Mouse (Mus musculus): Measurements from ENCODE around the gene Ppp1r12c. TPM values are rescaled to one million over a fixed set of nuclear protein-coding genes. Genes with fewer than 3 reads are reported as not detected.

Gene Ppp1r12c
- polyA plus RNA-seq, 1 experiment from 2014 or later: 43.9 TPM

DNA sequence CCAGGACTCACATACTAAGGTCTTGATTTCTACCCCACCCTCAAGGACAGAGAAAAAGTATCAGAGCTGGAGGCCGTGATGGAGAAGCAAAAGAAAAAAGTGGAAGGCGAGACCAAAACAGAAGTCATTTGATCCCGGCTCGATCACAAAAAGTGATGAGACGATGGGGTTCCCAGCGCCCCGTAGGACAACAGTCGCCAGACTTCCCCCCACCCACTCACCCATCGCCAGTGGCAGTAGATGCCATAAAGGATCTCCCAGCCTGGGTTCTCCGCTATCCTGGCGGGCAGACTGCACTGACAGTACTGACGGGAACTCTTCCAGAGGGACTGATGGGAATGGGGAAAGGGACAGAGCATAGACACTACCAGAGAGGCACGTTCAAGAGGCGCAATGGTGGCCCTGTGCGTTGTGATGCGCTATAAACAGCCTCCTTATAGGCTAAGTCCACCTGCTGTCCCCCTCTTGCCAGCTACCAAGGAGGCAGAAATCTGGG lies 22.6 kb downstream of the Ppp1r12c start:
- Histone ChIP-seq H3K27ac (peak overlapping the region; percentile 97), H3K9me3 (replicated peaks) (no peaks in the 10 kb centered on the region), H3K36me3 (peaks cover 32% of the 10 kb centered on the region), H3K9ac (peak overlapping the region; percentile 46), H3K4me2 (peak overlapping the region; percentile 86), H3K4me3 (replicated peaks) (peak overlapping the region; percentile 49), H3K4me1 (peaks cover 32% of the 10 kb centered on the region), H3K27me3 (peaks cover 23% of the 10 kb centered on the region)
- no peak for ATAC-seq (replicated peaks; ENCODE audit: low FRiP score)
- WGBS: 2% methylated on average over 16 of the region's 16 CpGs

DNA sequence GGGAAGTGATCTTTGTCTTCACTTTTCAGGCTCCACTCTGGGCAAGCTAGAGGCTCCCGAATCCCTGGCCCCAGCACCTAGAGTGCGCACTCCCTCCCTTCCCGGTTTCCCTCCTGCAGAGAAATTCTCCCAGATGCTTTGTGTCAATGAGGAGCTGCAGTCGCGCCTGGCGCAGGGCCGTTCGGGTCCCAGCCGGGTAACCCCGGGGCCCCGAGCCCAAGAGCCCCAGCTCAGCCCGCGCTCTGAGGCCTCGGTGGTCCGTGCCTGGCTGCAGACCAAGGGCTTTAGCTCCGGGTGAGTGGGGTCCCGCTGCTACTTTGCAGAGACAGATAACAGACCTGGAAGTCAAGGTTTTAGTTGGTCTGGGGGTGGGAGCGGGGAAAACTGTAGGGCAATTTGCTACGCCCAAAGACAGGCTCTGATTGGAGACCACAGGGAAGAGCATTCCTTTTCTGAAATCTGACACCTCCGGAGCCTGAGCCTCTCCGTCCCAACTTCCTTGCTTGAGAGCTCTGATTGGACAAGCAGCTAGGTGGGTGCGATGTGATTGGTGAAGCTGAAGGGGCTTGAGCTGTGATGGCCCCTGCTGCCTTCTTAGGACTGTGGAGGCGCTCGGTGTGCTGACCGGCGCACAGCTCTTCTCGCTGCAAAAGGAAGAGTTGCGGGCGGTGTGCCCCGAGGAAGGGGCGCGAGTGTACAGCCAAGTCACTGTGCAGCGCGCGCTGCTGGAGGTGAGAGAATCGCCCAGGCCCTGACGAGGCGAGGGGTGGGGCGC lies 23.3 kb downstream of the Ppp1r12c start:
- H3K9ac ChIP-seq: peak overlapping the region; percentile 59
- H3K27ac ChIP-seq: peak overlapping the region; percentile 97
- H3K27me3 ChIP-seq: peaks cover 30% of the 10 kb centered on the region
- WGBS: under 1% methylated on average over 39 of the region's 39 CpGs
- peak overlapping the region; percentile 49 for H3K4me3 ChIP-seq (replicated peaks)
- peak; percentile 98 for ATAC-seq (replicated peaks; ENCODE audit: low FRiP score)
- H3K36me3 ChIP-seq: peaks cover 25% of the 10 kb centered on the region
- peaks cover 32% of the 10 kb centered on the region for H3K4me1 ChIP-seq
- H3K4me2 ChIP-seq: peak overlapping the region; percentile 86
- no peaks in the 10 kb centered on the region for H3K9me3 ChIP-seq (replicated peaks)

DNA sequence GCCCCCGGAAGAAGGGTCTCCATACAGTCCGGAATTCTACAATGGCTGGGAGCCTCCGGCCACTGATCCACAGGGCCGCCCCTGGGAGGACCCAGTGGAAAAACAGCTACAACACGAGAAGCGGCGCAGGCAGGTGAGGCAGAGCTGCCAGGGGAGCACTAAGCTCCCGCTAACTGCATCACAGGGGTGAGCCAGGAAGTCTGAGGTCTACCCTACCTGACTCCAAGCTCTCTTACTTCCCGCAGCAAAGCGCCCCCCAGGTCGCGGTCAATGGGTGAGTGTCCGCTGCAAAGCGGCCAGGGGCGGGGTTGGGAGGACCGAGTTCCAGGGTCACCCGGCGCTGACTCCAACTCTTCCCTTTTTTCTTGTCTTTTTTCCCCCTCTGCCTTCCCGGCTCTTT lies 27.5 kb downstream of the Ppp1r12c start:
- Histone ChIP-seq H3K4me3 (replicated peaks) (no peak overlapping the region), H3K4me2 (peak overlapping the region; percentile 31; the same call in 1 of the 2 replicates), H3K27me3 (peaks cover 67% of the 10 kb centered on the region), H3K27ac (no peak overlapping the region), H3K4me1 (peaks cover 29% of the 10 kb centered on the region), H3K36me3 (no peaks in the 10 kb centered on the region), H3K9ac (no peak overlapping the region), H3K9me3 (replicated peaks) (no peaks in the 10 kb centered on the region)
- WGBS: 12% methylated on average over 19 of the region's 19 CpGs
- ATAC-seq (replicated peaks; ENCODE audit: low FRiP score): no peak

DNA sequence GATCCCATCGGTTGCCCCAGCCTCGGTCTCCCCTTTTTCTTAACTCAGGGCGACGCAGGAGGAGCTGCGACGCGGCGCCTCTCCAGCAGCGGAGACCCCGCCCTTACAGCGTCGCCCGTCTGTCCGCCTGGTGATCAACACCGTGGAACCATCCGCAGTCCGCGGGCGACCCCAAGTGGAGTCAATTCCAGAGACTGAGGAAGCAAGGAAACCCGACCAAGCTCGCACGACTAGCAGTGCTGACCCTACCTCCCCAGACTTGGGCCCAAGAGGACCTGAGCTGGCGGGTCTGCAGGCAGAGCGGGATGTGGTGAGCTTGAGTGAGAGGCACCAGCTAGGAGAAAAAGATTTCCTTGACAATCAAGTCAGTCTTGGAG lies 30.3 kb downstream of the Ppp1r12c start:
- Histone ChIP-seq H3K9ac (peak overlapping the region; percentile 39; the same call in 1 of the 2 replicates), H3K27me3 (peaks cover 63% of the 10 kb centered on the region), H3K4me1 (peaks cover 17% of the 10 kb centered on the region), H3K4me3 (replicated peaks) (peak overlapping the region; percentile 45), H3K4me2 (peak overlapping the region; percentile 82), H3K9me3 (replicated peaks) (no peaks in the 10 kb centered on the region), H3K36me3 (no peaks in the 10 kb centered on the region), H3K27ac (no peak overlapping the region)
- peak; percentile 82 for ATAC-seq (replicated peaks; ENCODE audit: low FRiP score)
- WGBS: 1% methylated on average over 24 of the region's 24 CpGs

DNA sequence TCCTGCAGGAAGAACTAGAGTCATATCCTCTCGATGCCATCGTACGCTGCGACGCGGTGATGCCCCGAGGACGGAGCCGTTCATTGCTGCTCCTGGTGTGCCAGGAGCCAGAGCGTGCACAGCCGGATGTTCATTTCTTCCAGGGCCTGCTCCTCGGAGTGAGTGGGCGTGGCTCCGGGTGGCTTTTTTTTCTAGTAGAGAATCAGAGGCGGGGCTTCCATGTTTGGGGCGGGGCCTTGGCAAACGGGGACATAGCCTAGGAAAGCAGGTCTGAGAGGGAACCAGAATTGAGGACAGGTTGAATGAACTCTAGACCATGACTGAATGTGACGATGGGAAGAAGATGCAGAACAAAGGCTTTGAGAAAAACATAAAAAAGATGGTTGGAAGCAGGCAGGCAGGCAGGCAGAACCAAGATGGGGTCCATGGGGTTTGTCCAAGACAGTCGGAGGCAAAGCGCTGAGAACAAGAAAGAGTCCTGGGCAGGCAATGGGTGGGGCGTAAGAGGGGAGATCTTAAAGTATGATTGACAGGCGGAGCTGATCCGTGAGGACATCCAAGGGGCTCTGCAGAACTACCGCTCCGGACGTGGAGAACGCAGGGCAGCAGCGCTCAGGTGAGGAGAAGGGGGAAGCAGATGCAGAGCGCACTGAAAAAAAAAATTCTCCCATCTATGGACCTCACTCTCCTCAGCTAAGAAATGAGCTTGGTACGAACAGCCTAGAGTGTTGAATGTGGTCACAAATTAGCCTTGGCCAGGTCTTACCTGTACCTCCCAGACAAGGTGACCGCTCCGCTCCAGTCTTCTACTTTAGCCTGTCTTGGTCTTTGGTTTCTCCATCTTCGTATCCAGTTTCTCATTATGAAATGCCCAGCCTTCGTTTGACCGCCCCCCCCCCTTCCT lies 31.0 kb downstream of the Ppp1r12c start:
- no peaks in the 10 kb centered on the region for H3K9me3 ChIP-seq (replicated peaks)
- peak; percentile 60 for ATAC-seq (replicated peaks; ENCODE audit: low FRiP score)
- H3K27me3 ChIP-seq: peaks cover 58% of the 10 kb centered on the region
- H3K9ac ChIP-seq: peak overlapping the region; percentile 39
- WGBS: 3% methylated on average over 34 of the region's 35 CpGs
- no peak overlapping the region for H3K27ac ChIP-seq
- H3K4me2 ChIP-seq: peak overlapping the region; percentile 82
- H3K4me1 ChIP-seq: peaks cover 21% of the 10 kb centered on the region
- H3K36me3 ChIP-seq: no peaks in the 10 kb centered on the region
- H3K4me3 ChIP-seq (replicated peaks): peak overlapping the region; percentile 45

DNA sequence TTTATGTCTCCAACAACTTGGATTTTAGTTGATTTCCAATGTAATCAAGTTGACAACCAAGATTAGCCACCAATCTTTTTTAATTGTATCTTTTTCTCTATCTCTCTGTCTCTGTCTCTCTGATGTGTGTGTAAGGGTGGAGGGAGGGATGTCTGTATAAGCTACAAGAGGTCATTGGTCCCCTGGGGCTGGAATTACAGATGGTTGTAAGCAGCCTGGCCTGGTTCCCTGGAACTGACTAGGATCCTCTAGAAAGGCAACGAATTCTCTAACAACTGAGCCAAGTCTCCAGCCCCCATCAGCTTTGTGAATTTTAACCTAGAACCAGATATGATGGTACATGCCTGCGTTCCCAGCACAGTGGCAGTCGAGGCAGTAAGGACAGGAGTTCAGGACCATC lies 33.7 kb downstream of the Ppp1r12c start:
- peaks cover 33% of the 10 kb centered on the region for H3K27me3 ChIP-seq
- WGBS: 78% methylated on average over 3 of the region's 3 CpGs
- H3K36me3 ChIP-seq: no peaks in the 10 kb centered on the region
- H3K9me3 ChIP-seq (replicated peaks): no peaks in the 10 kb centered on the region
- no peak overlapping the region for H3K9ac ChIP-seq
- H3K4me2 ChIP-seq: no peak overlapping the region
- peaks cover 29% of the 10 kb centered on the region for H3K4me1 ChIP-seq
- no peak for ATAC-seq (replicated peaks; ENCODE audit: low FRiP score)
- no peak overlapping the region for H3K27ac ChIP-seq
- H3K4me3 ChIP-seq (replicated peaks): no peak overlapping the region

DNA sequence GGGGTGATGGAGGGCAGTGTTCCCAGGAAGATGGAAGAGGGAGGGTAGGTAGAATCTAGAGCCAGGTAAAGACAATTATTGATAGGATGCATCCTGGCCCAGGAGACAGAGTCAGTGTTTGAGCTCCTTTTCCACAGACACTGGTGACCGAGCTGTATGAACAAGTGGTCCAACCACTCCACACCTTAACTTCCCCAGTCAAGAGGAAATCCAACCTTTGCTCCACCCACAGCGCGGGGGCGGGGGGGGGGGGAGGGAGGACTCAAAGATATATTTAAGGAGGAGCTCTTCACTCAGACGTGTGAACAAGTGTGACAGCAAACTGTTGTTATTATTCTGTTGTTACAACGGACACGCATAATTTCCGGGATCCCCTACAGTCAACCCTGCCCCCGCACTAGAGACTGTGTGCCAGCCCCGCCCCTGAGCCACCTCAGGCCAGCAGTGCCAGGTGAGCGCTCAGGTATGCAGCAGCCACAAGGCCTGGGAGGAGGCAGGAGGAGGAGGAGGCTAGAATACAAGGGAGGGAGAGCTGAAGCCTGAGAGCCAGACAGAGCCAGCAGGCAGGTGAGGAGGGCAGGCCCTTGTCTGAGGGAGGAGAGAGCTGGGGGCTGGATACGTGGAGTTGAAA lies 37.2 kb downstream of the Ppp1r12c start:
- Histone ChIP-seq H3K27me3 (0 out of 2 replicates have a peak, but pooled peaks cover under 1% of the 10 kb centered on the region), H3K4me1 (peaks cover 16% of the 10 kb centered on the region; the same call in 1 of the 2 replicates), H3K9ac (no peak overlapping the region), H3K9me3 (replicated peaks) (no peaks in the 10 kb centered on the region), H3K36me3 (no peaks in the 10 kb centered on the region), H3K4me2 (peak overlapping the region; percentile 28), H3K27ac (peak overlapping the region; percentile 76), H3K4me3 (replicated peaks) (0 out of 2 replicates have a peak overlapping the region, but pooled peaks have one; percentile 14)
- WGBS: 9% methylated on average over 12 of the region's 12 CpGs
- ATAC-seq (replicated peaks; ENCODE audit: low FRiP score): peak; percentile 83

DNA sequence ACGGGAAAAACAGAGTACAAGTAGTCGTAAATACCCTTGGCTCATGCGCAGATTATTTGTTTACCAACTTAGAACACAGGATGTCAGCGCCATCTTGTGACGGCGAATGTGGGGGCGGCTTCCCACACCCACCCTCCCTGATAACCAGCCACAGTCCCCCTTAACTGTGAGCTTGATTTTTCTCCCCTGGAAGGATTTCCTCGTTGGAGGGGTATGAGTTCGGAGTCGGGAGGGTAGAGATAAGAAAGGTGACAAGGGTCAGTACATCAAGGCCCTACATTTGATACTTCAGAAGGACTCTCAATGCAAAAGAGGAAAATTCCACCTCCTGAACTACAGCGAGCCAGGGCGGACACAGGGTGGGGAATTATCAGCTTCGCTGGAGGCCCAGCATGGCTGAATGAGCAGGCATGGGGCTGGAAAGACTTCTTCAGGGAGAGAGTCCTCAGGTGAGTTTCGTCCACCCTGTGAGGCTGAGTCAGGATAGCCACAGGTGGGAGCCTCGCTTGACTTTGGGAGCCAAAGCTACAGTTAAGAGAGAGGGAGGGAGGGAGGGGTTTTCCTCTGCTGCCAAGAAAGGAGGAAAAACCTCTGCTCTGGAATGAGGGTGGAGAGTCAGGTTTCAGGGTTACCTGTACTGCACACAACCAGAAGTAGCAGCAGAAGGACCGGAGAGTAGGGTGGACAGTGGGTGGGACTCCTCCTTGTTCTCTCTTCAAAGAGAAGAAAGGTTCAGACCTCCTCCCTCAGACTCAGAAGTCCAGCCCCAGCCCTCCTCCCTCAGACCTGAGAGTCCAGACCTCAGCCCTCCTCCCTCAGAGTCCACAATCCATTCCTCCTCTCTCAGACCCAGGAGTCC lies 40.7 kb downstream of the Ppp1r12c start, which contains the start of gene Eps8l1:
Gene Eps8l1 (plus strand): TSS at position 99 of the 859 bp plus-strand sequence.
- WGBS: 63% methylated on average over 15 of the region's 16 CpGs
- Histone ChIP-seq H3K4me1 (peaks cover 15% of the 10 kb centered on the region; the same call in 1 of the 2 replicates), H3K27ac (peak within 1 kb of the TSS; percentile 46), H3K4me3 (replicated peaks) (peak within 1 kb of the TSS; percentile 32), H3K9me3 (replicated peaks) (no peaks in the 10 kb centered on the region), H3K36me3 (no peaks in the 10 kb centered on the region), H3K27me3 (no peaks in the 10 kb centered on the region), H3K9ac (peak within 1 kb of the TSS; percentile 30), H3K4me2 (peak within 1 kb of the TSS; percentile 22)
- peak; percentile 34; the same call in 1 of the 2 replicates for ATAC-seq (replicated peaks; ENCODE audit: low FRiP score)

DNA sequence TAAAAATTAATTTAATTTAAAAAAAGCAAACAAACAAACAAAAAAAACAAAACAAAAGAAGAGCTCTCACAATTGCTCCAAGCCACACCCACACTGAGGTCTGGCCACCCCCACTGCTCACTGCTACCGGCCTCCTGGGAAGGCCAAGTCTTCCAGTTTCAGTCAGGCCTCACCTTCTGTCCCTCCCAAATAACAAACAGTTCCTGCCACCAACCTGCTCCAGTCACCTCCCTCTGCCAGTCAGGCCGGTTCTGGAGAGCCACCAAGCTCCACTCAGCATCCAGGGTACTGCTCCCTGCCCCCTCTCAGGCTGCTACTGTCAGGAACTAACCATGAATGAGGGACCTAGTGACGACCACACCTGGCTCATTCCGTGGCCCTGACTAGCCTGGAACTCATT lies 48.8 kb downstream of the Ppp1r12c start:
- H3K4me2 ChIP-seq: no peak overlapping the region
- H3K9ac ChIP-seq: no peak overlapping the region
- H3K27ac ChIP-seq: no peak overlapping the region
- ATAC-seq (replicated peaks; ENCODE audit: low FRiP score): no peak
- 16% methylated on average over 4 of the region's 4 CpGs for whole genome bisulfite sequencing
- no peak overlapping the region for H3K4me3 ChIP-seq (replicated peaks)
- H3K27me3 ChIP-seq: no peaks in the 10 kb centered on the region
- no peaks in the 10 kb centered on the region for H3K4me1 ChIP-seq
- H3K36me3 ChIP-seq: no peaks in the 10 kb centered on the region
- no peaks in the 10 kb centered on the region for H3K9me3 ChIP-seq (replicated peaks)

DNA sequence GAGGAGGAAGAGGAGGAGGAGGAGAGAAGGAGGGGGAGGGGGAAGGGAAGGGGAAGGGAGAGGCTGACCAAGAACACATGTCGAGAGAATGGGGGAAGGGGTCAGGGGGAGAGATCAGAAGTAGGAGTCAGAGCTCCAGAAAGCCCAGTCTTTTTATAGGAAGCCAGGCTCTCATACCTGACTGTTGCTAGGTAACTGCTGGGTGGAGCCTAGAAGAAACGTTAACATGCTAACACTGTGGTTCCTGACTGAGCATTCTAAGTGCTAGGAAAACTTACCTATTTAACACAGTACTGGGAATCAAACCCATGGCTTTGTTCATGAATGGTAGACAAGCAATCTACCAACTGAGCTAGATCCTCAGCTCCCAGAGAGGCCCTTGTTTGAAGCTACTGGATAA lies 52.3 kb downstream of the Ppp1r12c start:
- Histone ChIP-seq H3K4me2 (no peak overlapping the region), H3K9ac (no peak overlapping the region), H3K36me3 (peaks cover under 1% of the 10 kb centered on the region), H3K4me3 (replicated peaks) (no peak overlapping the region), H3K4me1 (peaks cover 6% of the 10 kb centered on the region), H3K27me3 (no peaks in the 10 kb centered on the region), H3K9me3 (replicated peaks) (no peaks in the 10 kb centered on the region), H3K27ac (no peak overlapping the region)
- ATAC-seq (replicated peaks; ENCODE audit: low FRiP score): no peak
- 5% methylated on average over 2 of the region's 2 CpGs for WGBS

DNA sequence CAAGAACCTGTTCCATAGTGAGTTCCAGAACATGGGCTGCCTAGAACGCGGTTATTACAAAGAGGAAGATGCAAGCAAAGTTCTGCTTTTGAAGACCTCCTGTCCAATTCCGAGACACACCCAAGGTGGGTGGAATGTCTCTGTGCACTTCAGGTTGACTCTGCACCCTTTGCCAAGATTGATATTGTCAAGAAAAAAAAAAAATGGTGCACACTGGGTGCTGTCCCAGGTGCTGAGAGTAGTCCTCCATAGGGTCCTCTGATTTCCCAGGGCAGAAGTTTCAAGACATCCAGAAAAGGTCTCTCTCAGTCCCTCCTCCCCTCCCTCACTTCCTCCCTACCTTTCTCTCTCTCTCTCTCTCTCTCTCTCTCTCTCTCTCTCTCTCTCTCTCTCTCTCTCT lies 53.0 kb downstream of the Ppp1r12c start:
- no peak overlapping the region for H3K27ac ChIP-seq
- H3K9me3 ChIP-seq (replicated peaks): no peaks in the 10 kb centered on the region
- no peak overlapping the region for H3K4me2 ChIP-seq
- peaks cover 8% of the 10 kb centered on the region for H3K36me3 ChIP-seq
- H3K4me3 ChIP-seq (replicated peaks): no peak overlapping the region
- no peaks in the 10 kb centered on the region for H3K27me3 ChIP-seq
- no peak for ATAC-seq (replicated peaks; ENCODE audit: low FRiP score)
- no peak overlapping the region for H3K9ac ChIP-seq
- H3K4me1 ChIP-seq: peaks cover 6% of the 10 kb centered on the region
- 89% methylated on average over 3 of the region's 3 CpGs for WGBS

Data from kidney, embryonic 15.5 days (tissue).